Mouse (Mus musculus) heart, postnatal 36 days (tissue): ENCODE data around the gene Grm7. TPM values are rescaled to one million over a fixed set of nuclear protein-coding genes. Genes with fewer than 3 reads are reported as not detected.

ENCODE experiments used
- DNase-seq, 2 experiments: peaks; one replicate each; pipeline ENCODE4 v3.0.0; 2021 to 2022
- intact Hi-C: fragments of 180-260 bp; cut with DNase I; formaldehyde crosslinking; loops from one replicate; pipeline ENCODE4 v1.15.1; 2025
- total RNA-seq, 2 experiments: library from RNA; stranded (reverse); gene quantifications; 2 replicates each; pipeline ENCODE4 v1.2.3; 2021

The Grm7 gene
- total RNA-seq, 2 experiments from 2014 or later: 0.11 TPM; not detected in 1

DNA sequence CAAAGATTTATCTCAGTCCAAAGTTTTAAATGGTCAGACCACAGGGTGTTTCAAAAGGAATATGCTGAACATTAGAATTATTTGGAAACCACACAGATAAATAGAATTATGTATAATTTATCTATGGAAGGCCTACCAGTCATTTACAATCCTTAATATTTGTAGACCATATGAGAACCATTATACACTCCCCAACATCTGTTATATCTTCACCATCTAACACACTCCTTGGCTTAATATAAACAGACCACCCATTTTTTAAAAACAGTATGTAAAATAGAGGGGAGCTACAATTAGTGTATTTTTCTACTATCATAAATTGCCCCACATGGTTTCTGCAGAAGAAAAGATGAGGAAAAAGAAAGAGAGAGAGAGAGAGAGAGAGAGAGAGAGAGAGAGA, 876.7 kb downstream of the Grm7 start:
- intact Hi-C loops: no loop called here
- DNase-seq: no peak

DNA sequence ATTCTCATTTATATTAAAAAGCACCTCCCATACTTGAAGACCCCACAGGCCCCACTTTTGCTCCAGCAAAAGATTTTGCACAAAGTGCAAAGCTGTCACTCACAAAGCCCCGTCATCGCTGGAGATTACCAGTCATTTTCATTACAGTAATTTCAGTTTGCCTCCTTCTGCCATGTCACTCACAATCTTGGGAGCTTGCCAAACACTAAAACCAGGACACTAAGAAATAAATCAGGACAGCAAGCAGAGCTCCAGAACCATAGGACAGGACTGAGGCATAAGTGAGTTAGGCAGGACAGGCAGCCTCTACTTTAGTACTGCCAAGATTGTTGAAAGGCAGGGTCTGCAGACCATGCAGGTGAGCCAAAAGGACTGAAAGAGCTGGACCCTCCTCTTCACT, 884.6 kb downstream of the Grm7 start:
- intact Hi-C loops: no loop called here
- no peak for DNase-seq

DNA sequence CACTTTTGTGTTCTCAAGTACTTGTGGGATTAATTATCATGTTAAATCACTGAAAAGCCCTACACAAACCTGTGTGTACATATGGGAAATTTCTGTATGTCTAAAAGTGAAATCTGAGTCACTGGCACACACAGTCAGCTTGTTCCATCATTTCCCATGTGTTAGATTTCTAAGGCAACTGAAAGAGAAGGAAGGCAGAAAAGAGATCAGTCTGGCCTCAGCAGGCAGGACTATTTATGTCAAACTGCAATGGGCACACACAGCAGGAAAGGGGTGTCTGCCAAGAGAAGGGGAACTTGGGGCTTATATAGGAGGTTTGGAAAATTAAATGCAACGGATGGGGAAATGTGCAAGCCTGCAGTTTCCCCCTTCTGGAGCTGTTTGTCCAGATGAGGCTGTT, 913.2 kb downstream of the Grm7 start:
- DNase-seq: no peak
- intact Hi-C loops: no loop called here

DNA sequence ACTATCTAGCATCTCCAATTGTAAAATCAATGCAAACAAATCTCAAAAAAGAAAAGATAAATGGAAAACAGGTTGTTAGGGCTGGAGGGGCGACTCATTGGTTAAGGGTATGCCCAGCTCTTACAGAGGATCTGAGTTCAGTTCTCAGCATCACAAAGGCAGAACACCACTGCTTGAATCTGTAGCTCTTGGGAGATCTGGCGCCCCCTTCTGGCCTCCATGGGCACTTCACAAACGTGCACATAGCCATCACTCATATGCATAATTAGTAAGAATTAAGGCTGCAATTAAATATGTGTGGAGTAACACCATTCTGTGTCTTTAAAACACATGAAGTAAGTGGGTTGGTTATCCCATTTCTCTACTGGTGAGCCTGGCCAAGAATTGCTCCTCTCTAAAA, 914.1 kb downstream of the Grm7 start:
- intact Hi-C loops: no loop called here
- no peak for DNase-seq

DNA sequence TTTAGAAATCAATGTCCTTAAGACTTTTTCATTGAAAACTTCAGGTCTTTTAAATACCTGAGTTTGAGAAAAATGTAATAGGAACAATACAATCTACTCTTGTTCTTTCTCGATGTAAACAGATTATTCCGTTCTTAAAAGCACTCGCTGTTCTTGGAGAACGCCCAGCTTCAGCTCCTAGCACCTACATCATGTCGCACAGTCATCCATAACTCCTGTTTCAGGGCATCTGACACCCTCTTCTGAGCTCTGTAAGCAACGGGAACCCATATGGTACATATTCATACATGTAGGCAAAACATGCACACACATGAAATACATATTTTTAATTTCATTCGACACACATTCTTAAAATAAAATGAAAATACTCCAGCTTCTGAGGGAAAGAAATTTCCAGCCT, 916.0 kb downstream of the Grm7 start:
- intact Hi-C loops: no loop called here
- DNase-seq: no peak

DNA sequence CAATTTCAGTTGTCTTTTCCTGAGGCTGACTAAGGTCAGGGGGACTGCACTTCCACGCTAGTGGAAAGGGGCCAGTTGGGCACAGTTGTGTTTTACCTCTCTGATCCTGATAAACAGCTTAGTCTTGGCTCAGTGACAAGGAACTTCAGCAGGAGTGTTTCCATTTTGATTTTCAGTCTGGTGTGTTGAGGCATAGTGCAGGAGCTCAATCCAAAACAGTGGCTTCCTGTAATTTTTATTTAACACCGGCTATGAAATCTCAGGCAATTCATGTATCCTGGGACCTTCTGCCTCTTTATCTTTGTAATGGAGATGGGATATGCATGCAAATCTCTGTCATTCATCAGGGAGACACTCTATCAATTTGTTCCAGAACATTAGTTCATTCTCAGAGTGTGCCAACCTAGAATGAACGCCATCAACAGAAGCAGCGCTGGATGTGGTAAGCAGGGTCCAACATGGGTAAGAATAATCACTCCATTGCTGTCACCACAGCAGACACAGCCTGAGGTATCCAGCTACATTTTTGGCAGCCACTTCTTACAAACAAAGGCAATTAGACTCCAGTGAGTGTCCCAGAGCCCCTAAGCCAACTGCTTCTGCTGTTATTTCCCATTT, 926.2 kb downstream of the Grm7 start:
- no peak for DNase-seq
- intact Hi-C loops: no loop called here

DNA sequence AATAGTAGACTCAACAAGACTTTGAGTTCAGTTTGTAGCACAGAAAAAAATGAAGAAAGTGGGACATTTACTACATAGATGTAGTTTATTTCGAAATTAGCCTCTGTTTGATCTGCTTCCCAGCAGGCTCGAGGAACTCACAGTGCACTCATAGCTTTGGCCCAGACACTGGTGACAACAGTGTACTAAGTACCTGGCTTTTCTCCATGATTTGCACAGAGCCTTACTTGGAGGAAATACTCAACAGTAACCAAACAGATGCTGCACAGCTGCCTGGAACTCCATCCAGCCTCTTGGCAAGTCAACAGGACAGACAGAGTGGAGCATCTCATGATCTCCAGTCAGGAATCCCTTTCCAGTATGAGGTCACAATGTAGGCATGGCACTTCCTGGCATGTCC, 939.5 kb downstream of the Grm7 start:
- DNase-seq: peak; percentile 46 to 54
- intact Hi-C loops: no loop called here

DNA sequence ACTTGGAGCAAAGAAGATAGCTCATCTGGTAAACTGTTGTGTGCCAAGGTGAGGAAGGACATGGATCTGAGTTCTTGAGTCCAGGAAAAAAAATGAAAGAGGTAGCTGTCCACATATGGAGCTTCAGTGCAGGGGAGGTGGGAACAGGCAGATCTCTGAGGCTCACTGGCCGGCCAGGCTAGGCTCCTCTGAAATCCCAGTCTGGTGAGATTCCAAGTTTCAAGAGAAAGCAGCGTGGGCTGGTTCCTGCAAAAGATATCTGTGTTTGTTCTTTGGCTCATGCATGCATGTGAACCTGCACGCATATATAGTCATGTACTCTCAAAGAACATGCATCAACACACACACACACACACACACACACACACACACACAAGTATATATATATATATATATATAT, 942.2 kb downstream of the Grm7 start:
- intact Hi-C loops: no loop called here
- no peak for DNase-seq

DNA sequence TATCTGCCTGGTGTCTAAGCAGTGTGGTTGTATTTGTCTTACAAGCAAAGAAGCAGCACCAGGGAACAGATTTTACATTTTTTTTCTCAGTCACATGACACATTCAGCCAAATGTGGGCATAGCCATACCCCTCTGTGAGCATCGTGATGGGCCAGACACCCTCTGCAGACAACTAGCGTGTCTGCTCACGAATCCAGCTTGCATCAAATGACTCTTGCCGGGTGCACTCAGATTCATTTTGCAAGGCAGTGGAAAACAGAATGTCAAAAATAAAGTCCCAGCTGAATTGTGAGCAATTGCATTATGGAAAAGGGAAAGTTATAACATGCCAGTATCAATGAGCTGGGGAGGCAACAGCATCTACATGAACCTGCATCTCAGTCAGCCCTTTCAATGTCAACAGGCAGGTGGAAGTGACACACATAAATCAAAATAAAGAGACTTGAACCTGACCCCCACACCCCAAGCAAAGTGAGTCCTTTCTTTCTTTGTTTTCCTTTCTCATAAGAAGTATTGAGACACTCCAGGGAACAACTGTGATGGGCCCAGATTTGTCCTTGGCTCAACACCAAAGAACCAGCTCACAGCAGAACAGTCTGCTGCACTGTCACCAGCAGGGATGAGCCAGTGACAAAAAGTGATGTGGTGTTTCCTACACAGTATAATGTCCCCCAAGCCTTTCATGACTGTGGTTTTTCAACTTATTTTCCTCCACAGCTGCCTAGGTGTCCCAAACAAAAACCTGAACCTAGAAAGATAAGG, 956.7 kb downstream of the Grm7 start:
- intact Hi-C loops: no loop called here
- DNase-seq: no peak

DNA sequence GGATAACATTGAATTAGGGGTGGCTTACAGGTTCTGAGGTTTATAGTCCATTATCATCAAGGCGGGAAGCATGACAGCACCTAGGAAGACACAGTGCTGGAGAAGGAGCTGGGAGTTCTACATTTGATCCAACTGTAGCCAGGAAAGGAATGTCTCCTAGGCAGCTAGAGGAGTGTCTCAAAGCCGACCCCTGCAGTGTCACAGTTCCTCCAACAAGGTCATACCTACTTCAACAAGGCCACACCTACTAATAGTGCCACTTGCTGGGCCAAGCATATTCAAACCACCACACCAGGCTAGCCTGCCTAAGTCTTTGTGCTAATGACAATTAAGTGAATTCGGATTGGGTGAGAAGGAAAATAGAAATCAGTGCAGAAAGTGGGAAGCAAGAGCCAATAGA, 965.0 kb downstream of the Grm7 start:
- intact Hi-C loops: no loop called here
- DNase-seq: no peak

DNA sequence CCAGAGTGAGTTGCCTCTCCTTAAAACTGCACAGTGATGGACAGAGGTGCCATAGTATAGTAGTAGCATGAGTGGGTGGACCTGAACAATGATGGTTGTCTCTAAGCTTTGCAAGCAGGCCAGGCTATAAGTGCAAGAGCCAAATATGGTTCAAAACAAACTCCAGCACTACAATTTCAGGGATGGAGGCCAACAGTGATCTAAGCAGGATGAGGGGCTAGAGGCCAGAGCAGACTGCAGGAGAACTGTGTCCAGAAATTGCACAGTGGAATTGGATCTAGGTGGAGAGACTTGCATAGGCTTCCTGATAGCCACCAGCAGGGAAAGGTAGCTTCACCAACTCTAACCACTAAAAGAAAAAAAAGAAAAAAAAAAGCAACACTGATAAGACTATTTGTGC, 968.5 kb downstream of the Grm7 start:
- intact Hi-C loops: no loop called here
- peak; percentile 10 to 15 for DNase-seq
